Mouse (Mus musculus) thymus, adult 2 months (tissue): ENCODE results near the gene Bet1. TPM values are rescaled to one million over a fixed set of nuclear protein-coding genes. Genes with fewer than 3 reads are reported as not detected.

Experiments
- DNase-seq: peaks from one replicate; pipeline ENCODE4 v3.0.0; 2021
- H3K27ac ChIP-seq: fragments of 200-500 bp; 2 replicates; pipeline ENCODE4 v1.5.1; 2012; ENCODE audit warnings: low read length, control low read depth; ENCODE audit not compliant: control insufficient read depth, insufficient read depth
- H3K27me3 ChIP-seq: fragments of 200-500 bp; 2 replicates; pipeline ENCODE4 v1.6.1; 2012; ENCODE audit warnings: mild to moderate bottlenecking, low read length, moderate library complexity, mixed read lengths; ENCODE audit not compliant: control insufficient read depth, insufficient read depth
- H3K36me3 ChIP-seq: fragments of 200-500 bp; 2 replicates; pipeline ENCODE4 v1.6.1; 2012; ENCODE audit warnings: mild to moderate bottlenecking, low read length, moderate library complexity; ENCODE audit not compliant: control insufficient read depth, insufficient read depth
- H3K4me1 ChIP-seq: fragments of 200-500 bp; replicated peaks from 2 replicates; pipeline ENCODE4 v1.6.1; 2012; ENCODE audit warnings: low read length; ENCODE audit not compliant: control insufficient read depth, insufficient read depth
- H3K4me3 ChIP-seq: fragments of 200-500 bp; 2 replicates; pipeline ENCODE4 v1.5.1; 2012; ENCODE audit warnings: mild to moderate bottlenecking, low read length, control low read depth, moderate library complexity; ENCODE audit not compliant: control insufficient read depth, insufficient read depth
- CTCF ChIP-seq: fragments of 200-500 bp; IDR thresholded peaks from 2 replicates; pipeline ENCODE4 v1.5.1; 2012; ENCODE audit warnings: mild to moderate bottlenecking, control low read depth, low read length, moderate library complexity, borderline replicate concordance; ENCODE audit not compliant: control insufficient read depth, poor library complexity, insufficient read depth; ENCODE audit errors: extremely low read depth
- POLR2A ChIP-seq: fragments of 200-500 bp; IDR thresholded peaks from 2 replicates; pipeline ENCODE4 v1.6.1; 2012; ENCODE audit warnings: mild to moderate bottlenecking, low read length, control low read depth, moderate library complexity; ENCODE audit not compliant: control insufficient read depth, poor library complexity, insufficient read depth; ENCODE audit errors: extremely low read depth
- WGBS: fragments of 180-500 bp; shearing (Covaris S2); methylation state at CpG from one replicate; pipeline ENCODE4 v1.1.7; 2018; 5-methylcytosine and 5-hydroxymethylcytosine counted together
- polyA plus RNA-seq: library from polyadenylated mRNA; depleted of rRNA; stranded (reverse); fragments of >200 nt; gene quantifications from 2 replicates; pipeline ENCODE4 v1.2.3, GENCODE M21; 2012; rRNA removed

The Bet1 gene
- polyA plus RNA-seq, 1 experiment: 15.1 TPM

DNA sequence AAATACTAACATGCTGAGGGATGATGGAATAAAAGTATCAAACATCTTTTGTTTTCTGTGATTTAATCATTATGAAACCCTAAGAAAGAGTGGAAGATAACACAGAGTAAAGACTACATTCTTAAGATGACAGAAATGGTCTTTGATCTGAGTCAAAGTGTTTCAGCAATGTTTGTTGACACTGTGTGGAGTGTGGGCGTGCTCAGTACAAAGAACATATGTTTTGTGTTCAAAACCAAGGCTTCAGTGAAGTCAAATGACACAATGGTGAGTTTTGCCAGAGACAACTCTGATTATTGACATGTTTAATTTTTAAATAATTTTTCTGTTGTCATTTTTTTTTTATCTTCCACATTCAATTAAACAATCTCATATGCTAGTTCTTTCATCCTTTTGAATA is 33.9 kb downstream of the Bet1 start:
- TF ChIP-seq POLR2A (no peak), CTCF (no peak)
- H3K36me3 ChIP-seq: no peaks in the 10 kb centered on the region
- H3K27ac ChIP-seq: no peak overlapping the region
- DNase-seq: no peak
- no peaks in the 10 kb centered on the region for H3K27me3 ChIP-seq
- no peaks in the 10 kb centered on the region for H3K4me1 ChIP-seq
- no peak overlapping the region for H3K4me3 ChIP-seq
- WGBS: 83% methylated on average over 1 of the region's 1 CpGs

DNA sequence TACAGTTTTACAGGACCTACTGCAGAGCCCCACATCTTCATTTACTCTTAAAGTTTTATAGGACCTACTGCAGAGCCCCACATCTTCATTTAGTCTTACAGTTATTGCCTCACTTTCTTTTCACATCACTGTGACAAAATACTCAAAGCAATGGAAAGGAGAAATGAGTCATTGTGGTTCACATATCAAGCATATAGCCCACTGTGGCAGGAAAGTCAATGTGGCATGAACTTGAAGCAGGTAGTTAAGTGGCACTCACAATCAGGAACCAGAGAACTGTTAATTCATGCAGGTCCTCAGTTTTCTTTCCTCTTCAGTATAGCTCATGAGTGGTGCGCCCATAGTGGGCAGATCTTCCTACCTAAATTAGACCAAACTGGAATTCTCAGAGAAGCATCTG is 39.6 kb downstream of the Bet1 start:
- H3K36me3 ChIP-seq: no peaks in the 10 kb centered on the region
- TF ChIP-seq CTCF (no peak), POLR2A (no peak)
- H3K27ac ChIP-seq: no peak overlapping the region
- no peak for DNase-seq
- no peaks in the 10 kb centered on the region for H3K27me3 ChIP-seq
- H3K4me1 ChIP-seq: no peaks in the 10 kb centered on the region
- 100% methylated on average over 1 of the region's 1 CpGs for WGBS
- H3K4me3 ChIP-seq: no peak overlapping the region

DNA sequence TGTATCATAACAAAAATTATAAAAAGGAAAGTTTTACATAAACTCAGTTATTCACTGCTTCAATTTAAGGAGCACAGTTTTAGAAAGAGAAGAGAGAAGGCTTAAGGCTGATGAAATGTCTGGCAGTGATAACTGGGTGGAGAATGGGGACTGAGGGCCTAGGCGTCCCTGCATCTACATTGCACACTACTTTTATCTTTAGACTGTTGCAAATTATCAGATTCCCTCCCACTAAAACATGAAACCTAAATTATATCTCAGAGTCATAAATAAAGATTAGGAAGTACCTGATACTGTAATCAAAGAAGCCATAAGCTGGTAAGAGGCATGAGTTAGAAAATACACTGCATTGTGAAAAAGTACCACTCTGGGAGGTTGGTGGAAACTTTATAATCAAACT is 45.0 kb downstream of the Bet1 start:
- Histone ChIP-seq H3K4me3 (no peak overlapping the region), H3K4me1 (no peaks in the 10 kb centered on the region), H3K27me3 (no peaks in the 10 kb centered on the region), H3K36me3 (no peaks in the 10 kb centered on the region), H3K27ac (no peak overlapping the region)
- TF ChIP-seq CTCF: no peak
- no peak for TF ChIP-seq POLR2A
- WGBS: 87% methylated on average over 1 of the region's 1 CpGs
- no peak for DNase-seq

DNA sequence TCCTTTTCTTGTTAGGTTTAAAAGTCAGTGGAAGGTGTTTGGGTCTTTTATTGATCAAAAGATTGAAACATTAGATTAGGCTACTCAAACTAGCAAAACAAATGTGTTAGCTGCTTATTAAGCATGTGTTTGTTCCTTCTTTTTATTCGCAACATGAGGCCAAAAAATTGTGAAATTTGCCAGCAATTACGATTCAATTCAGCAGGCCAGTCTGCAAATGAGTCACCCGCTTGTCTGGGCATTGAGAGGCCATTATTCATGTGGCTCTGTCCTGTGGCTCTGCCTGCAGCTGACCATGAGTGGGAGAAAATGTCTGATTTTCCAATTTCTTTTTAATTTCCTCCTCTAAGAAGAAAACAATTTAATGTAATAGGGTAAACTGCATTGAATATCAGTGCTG is 55.8 kb downstream of the Bet1 start:
- Histone ChIP-seq H3K36me3 (no peaks in the 10 kb centered on the region), H3K4me3 (no peak overlapping the region), H3K27me3 (no peaks in the 10 kb centered on the region), H3K27ac (no peak overlapping the region), H3K4me1 (no peaks in the 10 kb centered on the region)
- DNase-seq: no peak
- no peak for TF ChIP-seq POLR2A
- no peak for TF ChIP-seq CTCF
- 94% methylated on average over 3 of the region's 3 CpGs for WGBS

Other genes starting within 250 kb of the Bet1 start
- 0.51 and 0.96 TPM in 2 replicates for gene Tfpi2, start 98.1 kb downstream of the Bet1 start, polyA plus RNA-seq
- not detected in 2 replicates for gene Gngt1, start 93.2 kb downstream of the Bet1 start, polyA plus RNA-seq
- gene Gng11, start 83.1 kb downstream of the Bet1 start, polyA plus RNA-seq: 1.1 and 1.7 TPM in 2 replicates